Mouse (Mus musculus) embryonic facial prominence, embryonic 12.5 days (tissue): ENCODE measurements at regions not wholly inside any gene's neighbourhood (a gene's known extent, or its start where the extent isn't known, plus 50 kb on each side); places are given as distances from the start of the nearest gene placed in this dataset.

Experiments
- ATAC-seq: fragments of 200-750 bp; cut with Nextera tagmentation; 2 replicates; pipeline ENCODE4 v1.8.0; 2017; ENCODE audit not compliant: insufficient number of reproducible peaks, insufficient read depth, low FRiP score, low TSS enrichment
- H3K27ac ChIP-seq: fragments of 300-500 bp; sonication (generic); 2 replicates; pipeline ENCODE4 v1.5.1; 2016; ENCODE audit warnings: mild to moderate bottlenecking
- H3K27me3 ChIP-seq: fragments of 300-500 bp; sonication (generic); 2 replicates; pipeline ENCODE4 v1.6.1; 2016; ENCODE audit warnings: mild to moderate bottlenecking, moderate library complexity
- H3K36me3 ChIP-seq: fragments of 300-500 bp; sonication (generic); 2 replicates; pipeline ENCODE4 v1.6.1; 2016; ENCODE audit warnings: mild to moderate bottlenecking
- H3K4me1 ChIP-seq: fragments of 300-500 bp; sonication (generic); 2 replicates; pipeline ENCODE4 v1.6.1; 2016
- H3K4me2 ChIP-seq: fragments of 300-500 bp; sonication (generic); replicated peaks from 2 replicates; pipeline ENCODE4 v1.6.1; 2016; ENCODE audit warnings: mild to moderate bottlenecking, moderate library complexity
- H3K4me3 ChIP-seq: fragments of 300-500 bp; sonication (generic); 2 replicates; pipeline ENCODE4 v1.5.1; 2016; ENCODE audit warnings: mild to moderate bottlenecking
- H3K9ac ChIP-seq: fragments of 300-500 bp; sonication (generic); 2 replicates; pipeline ENCODE4 v1.6.1; 2016; ENCODE audit warnings: mild to moderate bottlenecking, moderate library complexity
- H3K9me3 ChIP-seq: fragments of 300-500 bp; sonication (generic); 2 replicates; pipeline ENCODE4 v1.6.1; 2016; ENCODE audit warnings: mild to moderate bottlenecking, moderate library complexity
- WGBS: fragments of 180-500 bp; shearing (Covaris S2); methylation state at CpG from one replicate; pipeline ENCODE4 v1.1.7; 2016; 5-methylcytosine and 5-hydroxymethylcytosine counted together

DNA sequence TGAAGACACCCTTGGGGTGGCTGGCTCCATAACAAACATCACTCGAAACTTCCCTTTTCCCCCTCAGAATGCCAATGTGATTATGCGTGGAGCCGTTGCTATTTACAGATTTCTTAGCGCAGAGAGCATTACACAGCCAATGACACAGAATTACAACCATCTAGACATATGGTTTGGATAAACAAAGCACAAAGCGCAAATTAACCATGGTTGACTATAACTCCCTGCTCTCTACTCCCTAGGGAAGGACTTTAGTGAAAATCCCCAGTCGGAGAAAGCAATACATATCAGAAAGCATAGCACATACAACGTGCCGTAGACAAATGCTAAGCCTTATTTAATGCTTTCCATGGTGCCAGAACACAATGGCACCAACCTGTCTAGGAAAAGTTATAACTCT, 131.8 kb downstream of the Tshz3 start:
- Histone ChIP-seq H3K36me3 (no peaks in the 10 kb centered on the region), H3K4me2 (no peak overlapping the region), H3K27me3 (no peaks in the 10 kb centered on the region), H3K9ac (no peak overlapping the region), H3K4me3 (no peak overlapping the region), H3K4me1 (0 out of 2 replicates have a peak, but pooled peaks cover 7% of the 10 kb centered on the region), H3K27ac (no peak overlapping the region), H3K9me3 (no peaks in the 10 kb centered on the region)
- WGBS = 60% methylated on average over 8 of the region's 8 CpGs
- no peak for ATAC-seq

GRCm38 (mm10) chr7:36830155-36830554, 132.2 kb downstream of the Tshz3 start:
- Histone ChIP-seq H3K4me1 (0 out of 2 replicates have a peak, but pooled peaks cover 7% of the 10 kb centered on the region), H3K27ac (no peak overlapping the region), H3K4me2 (no peak overlapping the region), H3K9ac (no peak overlapping the region), H3K27me3 (no peaks in the 10 kb centered on the region), H3K4me3 (no peak overlapping the region), H3K9me3 (no peaks in the 10 kb centered on the region), H3K36me3 (no peaks in the 10 kb centered on the region)
- 54% methylated on average over 2 of the region's 2 CpGs for WGBS
- ATAC-seq = no peak

DNA sequence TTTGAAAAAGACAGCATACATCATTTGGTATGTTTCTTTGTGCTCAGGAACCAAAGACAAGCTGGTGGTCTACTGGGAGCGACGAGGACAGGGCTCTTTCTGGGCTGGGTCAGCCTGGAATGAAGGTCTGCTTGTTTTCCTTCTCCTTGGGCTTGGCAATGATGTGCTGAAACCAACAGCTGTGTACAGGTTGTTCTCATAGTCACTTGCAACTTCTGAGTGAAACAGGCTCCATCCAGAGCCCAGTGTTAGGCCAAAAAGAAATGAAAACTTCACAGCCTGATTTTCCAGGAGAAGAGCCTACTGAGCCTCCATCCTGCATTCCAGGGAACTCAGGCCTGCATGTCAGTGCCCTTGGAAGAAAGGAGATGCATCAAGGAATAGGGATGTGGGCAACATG, 150.4 kb downstream of the Tshz3 start:
- no peak overlapping the region for H3K27ac ChIP-seq

DNA sequence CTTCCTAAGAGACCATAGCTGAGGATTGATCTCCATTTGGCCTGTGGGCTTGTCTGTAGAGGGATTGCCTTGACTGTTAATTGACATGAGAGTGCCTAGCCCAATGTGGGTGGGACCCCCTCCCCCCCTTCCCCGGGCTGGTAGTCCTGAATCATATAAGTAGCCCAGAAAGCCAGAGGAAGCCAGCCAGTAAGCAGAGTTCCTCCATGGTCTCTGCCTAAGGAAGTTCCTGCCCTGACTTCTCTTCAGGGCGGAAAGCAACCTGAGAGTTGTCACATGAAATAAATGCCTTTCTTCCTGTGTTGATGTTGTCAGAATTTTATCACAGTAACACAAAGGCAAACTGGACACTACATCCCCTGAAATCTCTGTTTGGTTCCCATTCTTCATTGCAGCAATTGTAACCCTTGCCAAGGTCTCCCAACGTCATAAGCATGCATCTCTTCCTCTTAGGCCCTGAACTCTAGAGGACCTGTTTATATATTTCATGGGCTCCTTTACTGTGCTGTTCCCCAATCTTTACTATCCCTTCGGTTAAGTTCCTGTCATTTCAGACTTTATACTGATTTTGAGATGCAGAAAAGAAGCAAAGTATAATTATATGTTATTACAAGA, 153.5 kb downstream of the Tshz3 start:
- 76% methylated on average over 4 of the region's 4 CpGs for WGBS

More for the DNA sequence above, 150.4 kb downstream of the Tshz3 start:
- no peaks in the 10 kb centered on the region for H3K4me1 ChIP-seq
- no peak overlapping the region for H3K9ac ChIP-seq
- no peaks in the 10 kb centered on the region for H3K36me3 ChIP-seq
- ATAC-seq = no peak
- H3K4me3 ChIP-seq = no peak overlapping the region
- no peak overlapping the region for H3K4me2 ChIP-seq
- no peaks in the 10 kb centered on the region for H3K27me3 ChIP-seq
- 83% methylated on average over 2 of the region's 2 CpGs for WGBS
- no peaks in the 10 kb centered on the region for H3K9me3 ChIP-seq

GRCm38 (mm10) chr7:36854308-36854707, 156.4 kb downstream of the Tshz3 start:
- Histone ChIP-seq H3K27ac (no peak overlapping the region), H3K4me3 (no peak overlapping the region)
- ATAC-seq = no peak

More for the DNA sequence above, 153.5 kb downstream of the Tshz3 start:
- H3K4me3 ChIP-seq = no peak overlapping the region
- H3K9ac ChIP-seq = no peak overlapping the region
- H3K4me1 ChIP-seq = no peaks in the 10 kb centered on the region
- no peaks in the 10 kb centered on the region for H3K9me3 ChIP-seq
- H3K4me2 ChIP-seq = no peak overlapping the region
- ATAC-seq = no peak
- no peaks in the 10 kb centered on the region for H3K27me3 ChIP-seq
- no peaks in the 10 kb centered on the region for H3K36me3 ChIP-seq
- no peak overlapping the region for H3K27ac ChIP-seq

GRCm38 (mm10) chr7:36859428-36859827, 161.5 kb downstream of the Tshz3 start:
- no peaks in the 10 kb centered on the region for H3K36me3 ChIP-seq
- H3K9me3 ChIP-seq = no peaks in the 10 kb centered on the region
- no peaks in the 10 kb centered on the region for H3K27me3 ChIP-seq
- WGBS = 82% methylated on average over 7 of the region's 7 CpGs
- H3K27ac ChIP-seq = no peak overlapping the region
- no peaks in the 10 kb centered on the region for H3K4me1 ChIP-seq
- H3K4me2 ChIP-seq = no peak overlapping the region
- H3K4me3 ChIP-seq = no peak overlapping the region
- H3K9ac ChIP-seq = no peak overlapping the region
- no peak for ATAC-seq

More at GRCm38 (mm10) chr7:36854308-36854707, 156.4 kb downstream of the Tshz3 start:
- Histone ChIP-seq H3K9ac (no peak overlapping the region), H3K4me2 (no peak overlapping the region), H3K36me3 (no peaks in the 10 kb centered on the region), H3K9me3 (no peaks in the 10 kb centered on the region), H3K27me3 (no peaks in the 10 kb centered on the region), H3K4me1 (no peaks in the 10 kb centered on the region)

GRCm38 (mm10) chr7:36862481-36862880, 164.6 kb downstream of the Tshz3 start:
- H3K4me2 ChIP-seq = no peak overlapping the region
- no peak for ATAC-seq
- no peaks in the 10 kb centered on the region for H3K4me1 ChIP-seq
- no peaks in the 10 kb centered on the region for H3K36me3 ChIP-seq
- WGBS = 93% methylated on average over 7 of the region's 7 CpGs
- no peak overlapping the region for H3K27ac ChIP-seq
- no peaks in the 10 kb centered on the region for H3K27me3 ChIP-seq
- H3K4me3 ChIP-seq = no peak overlapping the region
- no peak overlapping the region for H3K9ac ChIP-seq
- no peaks in the 10 kb centered on the region for H3K9me3 ChIP-seq

GRCm38 (mm10) chr7:36863745-36864144, 165.8 kb downstream of the Tshz3 start:
- Histone ChIP-seq H3K27ac (no peak overlapping the region), H3K27me3 (no peaks in the 10 kb centered on the region), H3K9me3 (no peaks in the 10 kb centered on the region), H3K36me3 (no peaks in the 10 kb centered on the region), H3K4me3 (no peak overlapping the region), H3K9ac (no peak overlapping the region), H3K4me1 (no peaks in the 10 kb centered on the region), H3K4me2 (no peak overlapping the region)
- WGBS = 90% methylated on average over 5 of the region's 5 CpGs
- ATAC-seq = no peak

GRCm38 (mm10) chr7:36864675-36865074, 166.8 kb downstream of the Tshz3 start:
- no peaks in the 10 kb centered on the region for H3K4me1 ChIP-seq
- no peak overlapping the region for H3K27ac ChIP-seq
- H3K9me3 ChIP-seq = no peaks in the 10 kb centered on the region
- ATAC-seq = no peak
- no peak overlapping the region for H3K9ac ChIP-seq
- H3K4me3 ChIP-seq = no peak overlapping the region
- H3K36me3 ChIP-seq = no peaks in the 10 kb centered on the region
- H3K27me3 ChIP-seq = no peaks in the 10 kb centered on the region
- no peak overlapping the region for H3K4me2 ChIP-seq
- 75% methylated on average over 4 of the region's 4 CpGs for WGBS

DNA sequence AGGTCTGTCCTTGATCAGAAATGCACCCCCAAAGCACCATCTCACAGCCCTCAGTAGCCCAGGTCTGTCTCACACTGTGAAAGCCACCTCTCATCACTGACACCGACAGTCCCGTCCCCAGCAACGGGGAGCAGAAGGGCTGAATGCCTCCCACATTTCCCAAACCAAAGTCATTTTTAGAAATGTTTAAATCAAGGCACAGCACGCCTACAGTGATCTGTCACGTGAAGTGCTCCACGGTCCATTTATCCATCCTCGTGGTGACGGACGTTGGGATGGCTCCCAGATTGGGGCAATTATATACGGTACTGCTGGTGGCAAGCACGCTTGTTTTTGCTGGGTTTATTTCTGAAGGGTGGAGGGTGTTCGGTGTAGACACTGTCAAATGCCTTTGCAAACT, 168.7 kb downstream of the Tshz3 start:
- ATAC-seq = no peak

DNA sequence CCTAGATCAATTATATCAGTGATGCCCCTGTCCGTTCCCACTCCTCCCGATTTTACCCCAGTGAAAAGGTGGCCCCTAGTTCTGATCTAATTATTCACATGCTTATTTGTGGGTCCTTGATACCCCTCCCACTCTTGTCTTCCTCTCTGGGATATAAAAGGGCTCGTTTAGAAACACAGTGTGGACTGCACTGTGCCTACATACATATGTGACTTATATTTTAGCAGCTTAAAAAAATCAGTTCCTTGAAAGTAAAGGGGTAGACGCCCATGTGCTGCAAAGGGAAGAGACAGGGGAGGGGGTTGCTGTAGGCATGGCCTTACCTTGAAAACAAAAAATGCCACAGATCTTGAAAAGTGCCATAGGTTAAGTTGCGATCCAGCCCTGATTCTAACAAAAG, 176.1 kb downstream of the Tshz3 start:
- no peaks in the 10 kb centered on the region for H3K36me3 ChIP-seq
- peaks cover 4% of the 10 kb centered on the region; the same call in 1 of the 2 replicates for H3K4me1 ChIP-seq
- no peaks in the 10 kb centered on the region for H3K27me3 ChIP-seq
- ATAC-seq = no peak
- no peak overlapping the region for H3K9ac ChIP-seq
- no peak overlapping the region for H3K4me2 ChIP-seq
- WGBS = 71% methylated on average over 5 of the region's 5 CpGs
- H3K27ac ChIP-seq = no peak overlapping the region
- H3K4me3 ChIP-seq = no peak overlapping the region
- H3K9me3 ChIP-seq = no peaks in the 10 kb centered on the region

More for the DNA sequence above, 168.7 kb downstream of the Tshz3 start:
- Histone ChIP-seq H3K27me3 (no peaks in the 10 kb centered on the region), H3K9ac (no peak overlapping the region), H3K4me3 (no peak overlapping the region), H3K27ac (no peak overlapping the region), H3K9me3 (no peaks in the 10 kb centered on the region), H3K4me1 (no peaks in the 10 kb centered on the region), H3K4me2 (no peak overlapping the region), H3K36me3 (no peaks in the 10 kb centered on the region)
- 76% methylated on average over 12 of the region's 12 CpGs for WGBS

GRCm38 (mm10) chr7:36877686-36878085, 179.8 kb downstream of the Tshz3 start:
- 15% methylated on average over 7 of the region's 7 CpGs for WGBS
- no peak for ATAC-seq
- no peak overlapping the region for H3K27ac ChIP-seq

More at GRCm38 (mm10) chr7:36877686-36878085, 179.8 kb downstream of the Tshz3 start:
- no peaks in the 10 kb centered on the region for H3K36me3 ChIP-seq
- peaks cover 4% of the 10 kb centered on the region; the same call in 1 of the 2 replicates for H3K4me1 ChIP-seq
- H3K9ac ChIP-seq = no peak overlapping the region
- H3K9me3 ChIP-seq = no peaks in the 10 kb centered on the region
- H3K4me2 ChIP-seq = no peak overlapping the region
- H3K27me3 ChIP-seq = no peaks in the 10 kb centered on the region
- no peak overlapping the region for H3K4me3 ChIP-seq
